Mouse (Mus musculus) MEL (cell line): Measurements from ENCODE around the gene Nap1l4. TPM values are rescaled to one million over a fixed set of nuclear protein-coding genes. Genes with fewer than 3 reads are reported as not detected.

Experiments
- DNase-seq: peaks from one replicate; pipeline ENCODE4 v3.0.0; 2011; ENCODE audit warnings: low read depth, low spot score
- H3K27ac ChIP-seq: 2 replicates; pipeline ENCODE4 v1.5.1; 2012; ENCODE audit warnings: low read depth, mild to moderate bottlenecking, control low read depth, low read length, moderate library complexity; ENCODE audit not compliant: control insufficient read depth
- H3K27me3 ChIP-seq, 2 experiments: fragments of 150-350 bp in 1 of 2; sonication (generic) in 1 of 2; 2 replicates each; pipeline ENCODE4 v1.6.1; 2012; ENCODE audit warnings: low read length in 2 of 2, mild to moderate bottlenecking in 2 of 2, improper control_type of control experiment in 1 of 2, moderate library complexity in 1 of 2; ENCODE audit not compliant: insufficient read depth in 2 of 2, control insufficient read depth in 1 of 2
- H3K36me3 ChIP-seq, 2 experiments: 2 replicates each; pipeline ENCODE4 v1.6.1; 2012 to 2014; ENCODE audit warnings: low read length in 2 of 2, improper control_type of control experiment in 1 of 2, inconsistent platforms in 1 of 2, mild to moderate bottlenecking in 1 of 2; ENCODE audit not compliant: insufficient read depth in 2 of 2, control insufficient read depth in 1 of 2
- H3K4me1 ChIP-seq, 2 experiments: fragments of 150-350 bp in 1 of 2; sonication (generic) in 1 of 2; 2 replicates each; pipeline ENCODE4 v1.6.1; 2012; ENCODE audit warnings: low read length in 2 of 2, improper control_type of control experiment in 1 of 2, mild to moderate bottlenecking in 1 of 2; ENCODE audit not compliant: insufficient read depth in 2 of 2, control insufficient read depth in 1 of 2
- H3K4me3 ChIP-seq, 2 experiments: fragments of 150-350 bp in 1 of 2; sonication (generic) in 1 of 2; 2 replicates each; pipeline ENCODE4 v1.5.1; 2012; ENCODE audit warnings: low read depth in 2 of 2, low read length in 2 of 2, mild to moderate bottlenecking in 2 of 2, moderate library complexity in 2 of 2, control low read depth in 1 of 2, improper control_type of control experiment in 1 of 2; ENCODE audit not compliant: control insufficient read depth in 1 of 2, insufficient read depth in 1 of 2
- H3K79me2 ChIP-seq: 2 replicates; pipeline ENCODE4 v1.6.1; 2012; ENCODE audit warnings: mild to moderate bottlenecking, low read length, moderate library complexity; ENCODE audit not compliant: control insufficient read depth, poor library complexity, insufficient read depth
- H3K9ac ChIP-seq: 2 replicates; pipeline ENCODE4 v1.6.1; 2012; ENCODE audit warnings: low read depth, mild to moderate bottlenecking, control low read depth, low read length, moderate library complexity; ENCODE audit not compliant: control insufficient read depth, poor library complexity, severe bottlenecking
- H3K9me3 ChIP-seq: fragments of 150-350 bp; sonication (generic); replicated peaks from 2 replicates; pipeline ENCODE4 v1.6.1; 2012; ENCODE audit warnings: mild to moderate bottlenecking, low read length, improper control_type of control experiment, moderate library complexity; ENCODE audit not compliant: insufficient read depth
- CHD1 ChIP-seq: IDR thresholded peaks from 2 replicates; pipeline ENCODE4 v1.6.1; 2012; ENCODE audit warnings: low read depth, mild to moderate bottlenecking, inconsistent platforms, low read length, improper control_type of control experiment
- CHD2 ChIP-seq: IDR thresholded peaks from 2 replicates; pipeline ENCODE4 v1.6.1; 2011; ENCODE audit warnings: low read length, improper control_type of control experiment
- E2F4 ChIP-seq: IDR thresholded peaks from 2 replicates; pipeline ENCODE4 v1.6.1; 2011; ENCODE audit warnings: low read depth, low read length, improper control_type of control experiment, borderline replicate concordance
- ELF1 ChIP-seq: IDR thresholded peaks from 2 replicates; pipeline ENCODE4 v1.6.1; 2014; ENCODE audit warnings: low read depth, mild to moderate bottlenecking, inconsistent platforms, low read length, improper control_type of control experiment, moderate library complexity
- EP300 ChIP-seq, 2 experiments: IDR thresholded peaks; 2 replicates each; pipeline ENCODE4 v1.6.1; 2011; ENCODE audit warnings: improper control_type of control experiment in 2 of 2, low read length in 2 of 2, low read depth in 1 of 2, mild to moderate bottlenecking in 1 of 2
- ETS1 ChIP-seq: IDR thresholded peaks from 2 replicates; pipeline ENCODE4 v1.6.1; 2012; ENCODE audit warnings: low read depth, mild to moderate bottlenecking, inconsistent platforms, low read length, improper control_type of control experiment, moderate library complexity
- GATA1 ChIP-seq: IDR thresholded peaks from 2 replicates; pipeline ENCODE4 v1.6.1; 2011; ENCODE audit warnings: low read depth, low read length, improper control_type of control experiment
- HCFC1 ChIP-seq: IDR thresholded peaks from 2 replicates; pipeline ENCODE4 v1.6.1; 2012; ENCODE audit warnings: low read depth, mild to moderate bottlenecking, inconsistent platforms, low read length, improper control_type of control experiment, moderate library complexity
- JUND ChIP-seq: IDR thresholded peaks from 2 replicates; pipeline ENCODE4 v1.6.1; 2011; ENCODE audit warnings: low read depth, mild to moderate bottlenecking, improper control_type of control experiment, low read length
- KAT2A ChIP-seq: conservative IDR thresholded peaks from 2 replicates; pipeline ENCODE4 v1.6.1; 2012; ENCODE audit warnings: low read depth, low read length, improper control_type of control experiment, inconsistent platforms
- MAZ ChIP-seq: IDR thresholded peaks from 2 replicates; pipeline ENCODE4 v1.6.1; 2012; ENCODE audit warnings: low read depth, mild to moderate bottlenecking, inconsistent platforms, low read length, improper control_type of control experiment
- MXI1 ChIP-seq: IDR thresholded peaks from 2 replicates; pipeline ENCODE4 v1.6.1; 2011; ENCODE audit warnings: mild to moderate bottlenecking, low read depth, low read length, improper control_type of control experiment
- NRF1 ChIP-seq: IDR thresholded peaks from 2 replicates; pipeline ENCODE4 v1.6.1; 2014; ENCODE audit warnings: low read depth, mild to moderate bottlenecking, inconsistent platforms, low read length, improper control_type of control experiment, moderate library complexity; ENCODE audit not compliant: poor library complexity, insufficient read depth, severe bottlenecking
- POLR2AphosphoS2 ChIP-seq: IDR thresholded peaks from 2 replicates; pipeline ENCODE4 v1.6.1; 2011; ENCODE audit warnings: low read length, improper control_type of control experiment
- POLR2AphosphoS5 ChIP-seq: IDR thresholded peaks from 2 replicates; pipeline ENCODE4 v1.6.1; 2012; ENCODE audit warnings: low read depth, borderline replicate concordance, mild to moderate bottlenecking, inconsistent platforms, low read length, moderate library complexity, mixed read lengths
- RAD21 ChIP-seq: IDR thresholded peaks from 2 replicates; pipeline ENCODE4 v1.6.1; 2011; ENCODE audit warnings: mild to moderate bottlenecking, low read depth, low read length, improper control_type of control experiment
- RCOR1 ChIP-seq: IDR thresholded peaks from 2 replicates; pipeline ENCODE4 v1.6.1; 2012; ENCODE audit warnings: low read depth, mild to moderate bottlenecking, inconsistent platforms, low read length, improper control_type of control experiment
- SIN3A ChIP-seq: IDR thresholded peaks from 2 replicates; pipeline ENCODE4 v1.6.1; 2012; ENCODE audit warnings: low read length, improper control_type of control experiment, inconsistent platforms
- SMC3 ChIP-seq: IDR thresholded peaks from 2 replicates; pipeline ENCODE4 v1.6.1; 2011; ENCODE audit warnings: low read depth, low read length, improper control_type of control experiment
- TCF12 ChIP-seq: IDR thresholded peaks from 2 replicates; pipeline ENCODE4 v1.6.1; 2014; ENCODE audit warnings: low read depth, mild to moderate bottlenecking, inconsistent platforms, low read length, improper control_type of control experiment, moderate library complexity
- UBTF ChIP-seq: IDR thresholded peaks from 2 replicates; pipeline ENCODE4 v1.6.1; 2012; ENCODE audit warnings: low read depth, mild to moderate bottlenecking, inconsistent platforms, low read length, improper control_type of control experiment, moderate library complexity, borderline replicate concordance; ENCODE audit not compliant: insufficient read depth
- USF1 ChIP-seq: IDR thresholded peaks from 2 replicates; pipeline ENCODE4 v1.6.1; 2014; ENCODE audit warnings: low read depth, mild to moderate bottlenecking, inconsistent platforms, low read length, improper control_type of control experiment, moderate library complexity
- ZKSCAN1 ChIP-seq: IDR thresholded peaks from 2 replicates; pipeline ENCODE4 v1.6.1; 2012; ENCODE audit warnings: low read depth, mild to moderate bottlenecking, inconsistent platforms, low read length, improper control_type of control experiment, moderate library complexity
- ZNF384 ChIP-seq: IDR thresholded peaks from 2 replicates; pipeline ENCODE4 v1.6.1; 2012; ENCODE audit warnings: low read depth, mild to moderate bottlenecking, inconsistent platforms, low read length, improper control_type of control experiment
- polyA plus RNA-seq, 2 experiments: library from polyadenylated mRNA; stranded (reverse) in 1 of 2; unstranded in 1 of 2; fragments of >175 nt in 1 of 2; fragments of >200 nt in 1 of 2; gene quantifications; 2 replicates each; pipeline versions ENCODE4 v1.2.1 to v1.2.4; 2012; ENCODE audit warnings: low replicate concordance in 2 of 2, low read depth in 1 of 2; ENCODE audit not compliant: insufficient read length in 2 of 2, insufficient read depth in 1 of 2, missing spikeins in 1 of 2
- total RNA-seq: library from RNA; depleted of rRNA; stranded (reverse); fragments of 300-350 nt; gene quantifications from 2 replicates; pipeline ENCODE4 v1.2.3, GENCODE M21; 2012

Nap1l4 gene
- total and polyA plus RNA-seq, 3 experiments: 165 to 186 TPM; not detected in 1

DNA sequence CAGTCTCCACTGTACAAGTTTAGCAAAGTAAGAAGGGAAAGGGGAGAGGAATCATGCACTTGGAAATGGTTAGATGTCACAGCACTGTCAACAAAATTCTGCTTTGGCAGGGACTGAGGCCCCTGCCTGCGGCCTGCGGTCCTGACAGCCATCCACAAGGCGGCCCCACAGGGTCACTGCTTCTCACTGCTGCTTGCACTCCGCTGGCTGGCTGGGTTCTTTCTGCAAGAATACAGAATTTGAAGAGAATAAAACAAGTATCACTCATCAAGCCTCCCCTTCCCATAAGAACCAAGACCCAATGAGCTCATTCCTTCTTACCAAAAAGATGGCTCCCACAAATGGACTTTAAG lies 34.5 kb downstream of the Nap1l4 start:
- Histone ChIP-seq H3K9ac (no peak overlapping the region), H3K36me3 (peaks cover 0 to 12% of the 10 kb centered on the region in 2 experiments; a peak in 2 of 4 replicates), H3K27ac (no peak overlapping the region), H3K9me3 (no peaks in the 10 kb centered on the region), H3K27me3 (no peaks in the 10 kb centered on the region), H3K79me2 (no peaks in the 10 kb centered on the region; the same call in 1 of the 2 replicates), H3K4me3 (no peak overlapping the region), H3K4me1 (peaks cover 0 to 4% of the 10 kb centered on the region in 2 experiments; a peak in 1 of 4 replicates)
- DNase-seq: no peak
- TF ChIP-seq NRF1: no peak
- no peak for TF ChIP-seq ZKSCAN1
- TF ChIP-seq KAT2A: no peak
- no peak for TF ChIP-seq USF1
- no peak for TF ChIP-seq TCF12
- no peak for TF ChIP-seq EP300 (IDR thresholded peaks at IDR 0.05; ENCODE audit: low read depth in 1 of 2, low read length in 2 of 2)
- no peak for TF ChIP-seq SMC3
- no peak for TF ChIP-seq UBTF
- TF ChIP-seq CHD1: no peak
- no peak for TF ChIP-seq ZNF384

DNA sequence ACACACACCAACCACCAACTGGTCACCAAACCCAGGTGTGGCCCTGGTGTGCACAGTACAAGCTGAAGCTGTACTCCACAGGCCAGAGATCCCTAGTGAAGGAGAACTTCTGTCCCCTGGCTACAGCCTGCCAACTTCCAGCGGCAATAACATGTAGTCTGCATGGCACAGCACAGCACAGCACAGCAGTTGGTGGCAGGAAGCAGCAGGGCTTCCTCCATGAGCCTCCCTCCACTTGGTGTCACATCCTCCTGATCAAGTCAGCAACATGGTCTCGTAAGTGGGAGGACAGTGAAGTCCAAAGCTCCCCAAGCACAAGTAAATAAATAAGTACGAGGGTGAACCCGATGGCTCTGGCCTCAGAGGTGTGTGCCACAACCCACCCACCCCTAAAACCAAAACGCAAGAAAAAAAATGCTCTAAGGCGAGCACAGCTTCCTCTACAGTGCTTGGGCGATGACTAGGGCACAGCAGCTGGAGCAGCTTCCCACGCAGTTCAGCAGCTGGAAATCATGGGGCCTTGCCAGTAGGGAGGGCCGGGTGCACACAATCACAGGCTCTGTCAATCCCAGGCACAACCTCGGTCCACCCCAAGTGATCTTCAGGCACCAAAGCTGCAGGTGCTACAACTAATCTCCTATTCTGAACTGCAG lies 35.0 kb downstream of the Nap1l4 start:
- Histone ChIP-seq H3K27me3 (no peaks in the 10 kb centered on the region), H3K9me3 (no peaks in the 10 kb centered on the region), H3K79me2 (no peaks in the 10 kb centered on the region), H3K9ac (no peak overlapping the region), H3K4me3 (no peak overlapping the region), H3K4me1 (peaks cover 0 to 4% of the 10 kb centered on the region in 2 experiments; a peak in 1 of 4 replicates), H3K36me3 (peaks cover 0 to 9% of the 10 kb centered on the region in 2 experiments; a peak in 2 of 4 replicates), H3K27ac (no peak overlapping the region)
- TF ChIP-seq HCFC1 (no peak), MAZ (no peak), RCOR1 (no peak), NRF1 (no peak), JUND (no peak), ETS1 (no peak), POLR2AphosphoS5 (no peak), GATA1 (no peak), ELF1 (no peak), UBTF (no peak), KAT2A (no peak), RAD21 (no peak), POLR2AphosphoS2 (no peak), ZNF384 (no peak), SIN3A (no peak), CHD1 (no peak), CHD2 (no peak), MXI1 (no peak), E2F4 (no peak)
- DNase-seq: no peak
